Mouse (Mus musculus): ENCODE measurements around the gene Mink1. TPM values are rescaled to one million over a fixed set of nuclear protein-coding genes. Genes with fewer than 3 reads are reported as not detected.
A peak's percentile ranks its signal among the peaks of the same experiment; 100 is the strongest.
"Not testable (repeated sequence)": the region's sequence is repeated elsewhere in the genome, so short reads cannot be mapped to it uniquely, and the experiment has no call there.

The Mink1 gene
- 10.6 and 11.2 TPM in 2 replicates for polyA plus RNA-seq (2015; fragmentation: Nextera tagmentation; extraction: Ambion mirVana)

GRCm38 (mm10) chr11:70562287-70562994, at the start of gene Mink1:
Gene Mink1, plus strand, starts transcription at chr11:70562881.
- WGBS = under 1% methylated on average over 29 of the region's 57 CpGs
- H3K4me3 ChIP-seq = peak within 1 kb of the TSS; percentile 90
- H3K9ac ChIP-seq = peak within 1 kb of the TSS; percentile 92
- peak; percentile 93 for ATAC-seq
- peak within 1 kb of the TSS; percentile 82 for H3K4me2 ChIP-seq
- no peaks in the 10 kb centered on the region for H3K36me3 ChIP-seq (ENCODE audit: poor library complexity, severe bottlenecking)
- peaks cover 40% of the 10 kb centered on the region for H3K4me1 ChIP-seq
- H3K27ac ChIP-seq = peak within 1 kb of the TSS; percentile 86
- no peaks in the 10 kb centered on the region for H3K27me3 ChIP-seq
- H3K9me3 ChIP-seq (replicated peaks) = no peaks in the 10 kb centered on the region

GRCm38 (mm10) chr11:70513520-70513919, 49.2 kb upstream of the Mink1 start:
- ATAC-seq = no peak
- 61% methylated on average over 11 of the region's 11 CpGs for WGBS
- Histone ChIP-seq H3K27me3 (no peaks in the 10 kb centered on the region), H3K9me3 (replicated peaks) (no peaks in the 10 kb centered on the region), H3K4me3 (no peak overlapping the region), H3K27ac (no peak overlapping the region), H3K36me3 (ENCODE audit: poor library complexity, severe bottlenecking) (no peaks in the 10 kb centered on the region), H3K4me2 (no peak overlapping the region), H3K4me1 (0 out of 2 replicates have a peak, but pooled peaks cover 5% of the 10 kb centered on the region), H3K9ac (no peak overlapping the region)

GRCm38 (mm10) chr11:70514288-70514687, 48.4 kb upstream of the Mink1 start, which contains the start of gene Vmo1:
Gene Vmo1, minus strand, starts transcription at chr11:70514616.
- H3K4me1 ChIP-seq = 0 out of 2 replicates have a peak, but pooled peaks cover 5% of the 10 kb centered on the region
- H3K27me3 ChIP-seq = peaks cover 4% of the 10 kb centered on the region; the same call in 1 of the 2 replicates
- no peak within 1 kb of the TSS for H3K27ac ChIP-seq
- no peaks in the 10 kb centered on the region for H3K9me3 ChIP-seq (replicated peaks)
- WGBS = 87% methylated on average over 7 of the region's 7 CpGs
- no peak within 1 kb of the TSS for H3K4me2 ChIP-seq
- H3K4me3 ChIP-seq = no peak within 1 kb of the TSS
- H3K36me3 ChIP-seq (ENCODE audit: poor library complexity, severe bottlenecking) = no peaks in the 10 kb centered on the region
- H3K9ac ChIP-seq = 0 out of 2 replicates have a peak within 1 kb of the TSS, but pooled peaks have one; percentile 5
- no peak for ATAC-seq

- Histone ChIP-seq H3K4me2 (no peak overlapping the region), H3K9me3 (replicated peaks) (no peaks in the 10 kb centered on the region), H3K4me1 (peaks cover 8% of the 10 kb centered on the region; the same call in 1 of the 2 replicates), H3K4me3 (no peak overlapping the region), H3K9ac (no peak overlapping the region), H3K27ac (no peak overlapping the region), H3K27me3 (peaks cover 15% of the 10 kb centered on the region; the same call in 1 of the 2 replicates), H3K36me3 (ENCODE audit: poor library complexity, severe bottlenecking) (no peaks in the 10 kb centered on the region)
- 17% methylated on average over 2 of the region's 2 CpGs for WGBS
- no peak for ATAC-seq
These were observed 46.3 kb upstream of the Mink1 start for GRCm38 (mm10) chr11:70516352-70516751.

GRCm38 (mm10) chr11:70518436-70518835, 44.2 kb upstream of the Mink1 start:
- H3K4me1 ChIP-seq = peaks cover 8% of the 10 kb centered on the region; the same call in 1 of the 2 replicates
- no peak overlapping the region for H3K9ac ChIP-seq
- H3K36me3 ChIP-seq (ENCODE audit: poor library complexity, severe bottlenecking) = no peaks in the 10 kb centered on the region
- WGBS = 62% methylated on average over 1 of the region's 1 CpGs
- H3K4me3 ChIP-seq = no peak overlapping the region
- no peak overlapping the region for H3K27ac ChIP-seq
- H3K9me3 ChIP-seq (replicated peaks) = no peaks in the 10 kb centered on the region
- no peak for ATAC-seq
- H3K4me2 ChIP-seq = no peak overlapping the region
- H3K27me3 ChIP-seq = peaks cover 15% of the 10 kb centered on the region; the same call in 1 of the 2 replicates

GRCm38 (mm10) chr11:70518923-70519322, 43.8 kb upstream of the Mink1 start, which contains the start of gene Gltpd2:
Gene Gltpd2, plus strand, starts transcription at chr11:70519196.
- H3K4me1 ChIP-seq = peaks cover 8% of the 10 kb centered on the region; the same call in 1 of the 2 replicates
- H3K27ac ChIP-seq = no peak within 1 kb of the TSS
- H3K4me3 ChIP-seq = peak within 1 kb of the TSS; percentile 19
- no peak for ATAC-seq
- H3K4me2 ChIP-seq = peak within 1 kb of the TSS; percentile 52
- H3K9ac ChIP-seq = peak within 1 kb of the TSS; percentile 55
- no peaks in the 10 kb centered on the region for H3K9me3 ChIP-seq (replicated peaks)
- H3K27me3 ChIP-seq = peaks cover 15% of the 10 kb centered on the region; the same call in 1 of the 2 replicates
- 81% methylated on average over 10 of the region's 10 CpGs for WGBS
- H3K36me3 ChIP-seq (ENCODE audit: poor library complexity, severe bottlenecking) = no peaks in the 10 kb centered on the region

- H3K4me1 ChIP-seq = peaks cover 8% of the 10 kb centered on the region; the same call in 1 of the 2 replicates
- peak overlapping the region; percentile 52 for H3K4me2 ChIP-seq
- H3K27ac ChIP-seq = no peak overlapping the region
- H3K36me3 ChIP-seq (ENCODE audit: poor library complexity, severe bottlenecking) = no peaks in the 10 kb centered on the region
- H3K9me3 ChIP-seq (replicated peaks) = no peaks in the 10 kb centered on the region
- H3K4me3 ChIP-seq = peak overlapping the region; percentile 19
- WGBS = 16% methylated on average over 39 of the region's 41 CpGs
- peaks cover 15% of the 10 kb centered on the region; the same call in 1 of the 2 replicates for H3K27me3 ChIP-seq
- peak overlapping the region; percentile 55 for H3K9ac ChIP-seq
- 0 out of 2 replicates have a peak, but pooled peaks have one; percentile 28 for ATAC-seq
These were observed 42.4 kb upstream of the Mink1 start for GRCm38 (mm10) chr11:70520178-70520769.

GRCm38 (mm10) chr11:70523306-70523989, 39.2 kb upstream of the Mink1 start:
- not testable (repeated sequence) for H3K4me3 ChIP-seq

GRCm38 (mm10) chr11:70524782-70525181, 37.9 kb upstream of the Mink1 start:
- Histone ChIP-seq H3K4me3 (peak overlapping the region; percentile 67), H3K36me3 (ENCODE audit: poor library complexity, severe bottlenecking) (peaks cover 30% of the 10 kb centered on the region), H3K9ac (peak overlapping the region; percentile 40; the same call in 1 of the 2 replicates), H3K9me3 (replicated peaks) (no peaks in the 10 kb centered on the region), H3K4me2 (peak overlapping the region; percentile 55), H3K27me3 (peaks cover 6% of the 10 kb centered on the region; the same call in 1 of the 2 replicates), H3K4me1 (peaks cover 24% of the 10 kb centered on the region), H3K27ac (no peak overlapping the region)
- ATAC-seq = no peak
- 6% methylated on average over 8 of the region's 8 CpGs for WGBS

More at GRCm38 (mm10) chr11:70523306-70523989, 39.2 kb upstream of the Mink1 start:
- H3K4me2 ChIP-seq; H3K27ac ChIP-seq; ATAC-seq; H3K9ac ChIP-seq; H3K9me3 ChIP-seq (replicated peaks): not testable (repeated sequence)
- peaks cover 24% of the 10 kb centered on the region for H3K4me1 ChIP-seq
- 91% methylated on average over 8 of the region's 8 CpGs for WGBS
- peaks cover 21% of the 10 kb centered on the region for H3K36me3 ChIP-seq (ENCODE audit: poor library complexity, severe bottlenecking)
- peaks cover 15% of the 10 kb centered on the region; the same call in 1 of the 2 replicates for H3K27me3 ChIP-seq

GRCm38 (mm10) chr11:70525184-70525678, 37.5 kb upstream of the Mink1 start, which contains the start of gene Psmb6:
Gene Psmb6, plus strand, starts transcription at chr11:70525367.
- H3K27me3 ChIP-seq = 0 out of 2 replicates have a peak, but pooled peaks cover 2% of the 10 kb centered on the region
- peaks cover 20% of the 10 kb centered on the region for H3K4me1 ChIP-seq
- no peaks in the 10 kb centered on the region for H3K9me3 ChIP-seq (replicated peaks)
- H3K4me3 ChIP-seq = peak within 1 kb of the TSS; percentile 67
- under 1% methylated on average over 25 of the region's 26 CpGs for WGBS
- H3K9ac ChIP-seq = peak within 1 kb of the TSS; percentile 78
- ATAC-seq = peak; percentile 96
- no peak within 1 kb of the TSS; the same call in 1 of the 2 replicates for H3K27ac ChIP-seq
- H3K36me3 ChIP-seq (ENCODE audit: poor library complexity, severe bottlenecking) = peaks cover 30% of the 10 kb centered on the region
- H3K4me2 ChIP-seq = peak within 1 kb of the TSS; percentile 88

GRCm38 (mm10) chr11:70525726-70526125, 37.0 kb upstream of the Mink1 start:
- peak; percentile 31 for ATAC-seq
- Histone ChIP-seq H3K4me1 (peaks cover 17% of the 10 kb centered on the region), H3K4me2 (peak overlapping the region; percentile 88), H3K27ac (no peak overlapping the region), H3K27me3 (no peaks in the 10 kb centered on the region), H3K4me3 (peak overlapping the region; percentile 67), H3K9me3 (replicated peaks) (no peaks in the 10 kb centered on the region), H3K36me3 (ENCODE audit: poor library complexity, severe bottlenecking) (peaks cover 30% of the 10 kb centered on the region), H3K9ac (peak overlapping the region; percentile 78)
- WGBS = 4% methylated on average over 12 of the region's 12 CpGs

All from forebrain, embryonic 13.5 days (tissue).